Mouse (Mus musculus) brain, embryonic 14.5 days (tissue): ENCODE results near the gene Aig1. TPM values are rescaled to one million over a fixed set of nuclear protein-coding genes. Genes with fewer than 3 reads are reported as not detected.

Experiments
- DNase-seq: peaks from one replicate; pipeline ENCODE4 v3.0.0-alpha.2; 2011; ENCODE audit warnings: low read depth
- CTCF ChIP-seq: fragments of 200-500 bp; IDR thresholded peaks from 2 replicates; pipeline ENCODE4 v1.5.1; 2012; ENCODE audit warnings: inconsistent platforms, mild to moderate bottlenecking, moderate library complexity, borderline replicate concordance; ENCODE audit not compliant: insufficient read depth, insufficient read length; ENCODE audit errors: extremely low read depth
- POLR2A ChIP-seq: fragments of 200-500 bp; IDR thresholded peaks from 2 replicates; pipeline ENCODE4 v1.6.1; 2012; ENCODE audit warnings: mild to moderate bottlenecking, inconsistent platforms, borderline replicate concordance; ENCODE audit not compliant: poor library complexity, insufficient read depth, insufficient read length, severe bottlenecking; ENCODE audit errors: extremely low read depth
- polyA plus RNA-seq: library from polyadenylated mRNA; depleted of rRNA; stranded (reverse); fragments of >200 nt; gene quantifications from 2 replicates; pipeline ENCODE4 v1.2.3, GENCODE M21; 2012

Gene Aig1
- polyA plus RNA-seq, 1 experiment = 47.5 TPM

GRCm38 (mm10) chr10:13874301-13875037, 5.7 kb upstream of the Aig1 start:
- DNase-seq = no peak
- TF ChIP-seq CTCF = no peak
- no peak for TF ChIP-seq POLR2A

GRCm38 (mm10) chr10:13870531-13870930, 1.8 kb upstream of the Aig1 start:
- TF ChIP-seq CTCF = no peak
- DNase-seq = no peak

- no peak for TF ChIP-seq CTCF
- no peak for TF ChIP-seq POLR2A
- DNase-seq = no peak
These were observed 699 bp upstream of the Aig1 start for GRCm38 (mm10) chr10:13869322-13870035.

- TF ChIP-seq CTCF (no peak), POLR2A (no peak)
- DNase-seq = peak; percentile 47
These were observed 2.4 kb downstream of the Aig1 start for GRCm38 (mm10) chr10:13866391-13866790.

- TF ChIP-seq CTCF (no peak), POLR2A (no peak)
- DNase-seq = peak; percentile 70
These were observed 7.5 kb downstream of the Aig1 start for GRCm38 (mm10) chr10:13861115-13861909.

- no peak for TF ChIP-seq POLR2A
- no peak for TF ChIP-seq CTCF
- DNase-seq = no peak
These were observed 12.3 kb downstream of the Aig1 start for GRCm38 (mm10) chr10:13856438-13856837.

GRCm38 (mm10) chr10:13855969-13856368, 12.8 kb downstream of the Aig1 start:
- DNase-seq = no peak
- TF ChIP-seq POLR2A (no peak), CTCF (no peak)

GRCm38 (mm10) chr10:13855111-13855510, 13.7 kb downstream of the Aig1 start:
- TF ChIP-seq POLR2A (no peak), CTCF (no peak)
- no peak for DNase-seq

GRCm38 (mm10) chr10:13850071-13850470, 18.7 kb downstream of the Aig1 start:
- TF ChIP-seq CTCF (no peak), POLR2A (no peak)
- peak; percentile 41 for DNase-seq

GRCm38 (mm10) chr10:13849205-13849604, 19.6 kb downstream of the Aig1 start:
- no peak for TF ChIP-seq POLR2A
- no peak for TF ChIP-seq CTCF
- peak; percentile 22 for DNase-seq

GRCm38 (mm10) chr10:13844864-13845263, 23.9 kb downstream of the Aig1 start:
- TF ChIP-seq CTCF (no peak), POLR2A (no peak)
- no peak for DNase-seq

GRCm38 (mm10) chr10:13843746-13844145, 25.0 kb downstream of the Aig1 start:
- TF ChIP-seq POLR2A = no peak
- TF ChIP-seq CTCF = no peak
- no peak for DNase-seq

GRCm38 (mm10) chr10:13842855-13843254, 25.9 kb downstream of the Aig1 start:
- no peak for DNase-seq
- TF ChIP-seq POLR2A (no peak), CTCF (no peak)
